Mouse (Mus musculus): Measurements from ENCODE around the gene As3mt. TPM values are rescaled to one million over a fixed set of nuclear protein-coding genes. Genes with fewer than 3 reads are reported as not detected.
"Not testable (repeated sequence)": the region's sequence is repeated elsewhere in the genome, so short reads cannot be mapped to it uniquely, and the experiment has no call there.

As3mt gene
- total RNA-seq, 1 experiment from 2014 or later = 18.4 TPM

- no peak for ATAC-seq (ENCODE audit: extremely low read depth, insufficient number of reproducible peaks, low FRiP score, poor library complexity, severe bottlenecking)
These were observed 10.3 kb upstream of the As3mt start for GRCm38 (mm10) chr19:46696943-46697342.

DNA sequence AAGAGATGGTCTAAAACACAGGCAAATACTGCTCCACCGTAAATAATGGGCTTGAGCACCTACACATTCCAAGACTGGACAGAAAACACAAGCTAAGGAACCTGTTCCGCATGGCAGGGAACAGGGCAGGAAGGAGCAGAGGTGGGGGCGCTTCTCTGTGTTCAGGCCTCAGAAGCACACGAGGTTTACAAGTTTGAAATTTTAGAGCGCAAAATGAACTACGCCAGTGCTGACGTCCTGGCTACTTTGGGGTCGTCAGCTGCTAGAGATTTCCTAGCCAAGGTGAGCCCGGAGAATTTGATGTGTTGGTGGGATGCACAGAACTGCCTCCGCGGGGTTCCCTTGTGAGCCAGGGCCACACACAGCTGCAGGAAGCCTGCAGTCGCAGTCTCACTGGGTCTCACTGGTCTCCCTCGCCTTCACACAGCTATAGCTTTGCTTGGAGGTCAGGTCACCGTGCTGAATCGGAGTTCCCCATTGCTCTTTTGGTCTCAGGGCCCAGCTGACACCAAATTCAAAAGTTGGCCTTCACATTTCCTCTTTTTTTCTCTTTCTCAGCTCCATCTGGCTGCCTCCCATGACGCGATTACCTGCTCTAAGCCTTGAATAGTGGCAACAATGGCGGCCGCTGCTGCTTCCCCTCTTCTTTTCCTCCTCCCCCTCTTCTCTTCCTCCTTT, 9.3 kb upstream of the As3mt start:
- peak; percentile 66 for ATAC-seq (ENCODE audit: extremely low read depth, insufficient number of reproducible peaks, low FRiP score, poor library complexity, severe bottlenecking)

DNA sequence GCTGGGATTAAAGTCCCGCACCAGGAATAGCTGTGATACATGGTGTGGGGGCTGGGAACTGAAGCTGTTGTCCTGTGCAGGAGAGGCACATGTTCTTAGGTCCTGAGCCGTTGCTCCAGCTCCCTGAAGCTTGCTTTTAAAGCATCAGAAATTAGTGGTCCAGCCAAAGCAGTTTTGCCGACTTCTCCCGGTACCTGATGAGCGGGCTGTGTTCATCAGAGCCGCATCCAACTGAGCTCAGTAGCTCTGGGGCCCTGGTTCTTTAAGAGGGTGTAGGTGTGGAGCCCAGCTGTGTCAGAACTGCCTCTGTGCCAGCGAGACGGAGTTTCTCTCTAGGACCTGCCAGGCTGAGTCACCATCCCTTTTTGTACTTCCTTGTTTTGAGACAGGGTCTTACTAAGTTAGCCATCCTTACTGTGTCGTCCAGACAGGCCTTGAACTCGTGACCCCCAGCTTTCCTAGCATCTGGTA, 8.2 kb upstream of the As3mt start:
- ATAC-seq (ENCODE audit: extremely low read depth, insufficient number of reproducible peaks, low FRiP score, poor library complexity, severe bottlenecking) = peak; percentile 62

GRCm38 (mm10) chr19:46701156-46701555, 6.1 kb upstream of the As3mt start:
- ATAC-seq (ENCODE audit: extremely low read depth, insufficient number of reproducible peaks, low FRiP score, poor library complexity, severe bottlenecking) = no peak

GRCm38 (mm10) chr19:46705779-46706495, 1.3 kb upstream of the As3mt start:
- 0 out of 2 replicates have a peak, but pooled peaks have one; percentile 21 for ATAC-seq (ENCODE audit: extremely low read depth, insufficient number of reproducible peaks, low FRiP score, poor library complexity, severe bottlenecking)

DNA sequence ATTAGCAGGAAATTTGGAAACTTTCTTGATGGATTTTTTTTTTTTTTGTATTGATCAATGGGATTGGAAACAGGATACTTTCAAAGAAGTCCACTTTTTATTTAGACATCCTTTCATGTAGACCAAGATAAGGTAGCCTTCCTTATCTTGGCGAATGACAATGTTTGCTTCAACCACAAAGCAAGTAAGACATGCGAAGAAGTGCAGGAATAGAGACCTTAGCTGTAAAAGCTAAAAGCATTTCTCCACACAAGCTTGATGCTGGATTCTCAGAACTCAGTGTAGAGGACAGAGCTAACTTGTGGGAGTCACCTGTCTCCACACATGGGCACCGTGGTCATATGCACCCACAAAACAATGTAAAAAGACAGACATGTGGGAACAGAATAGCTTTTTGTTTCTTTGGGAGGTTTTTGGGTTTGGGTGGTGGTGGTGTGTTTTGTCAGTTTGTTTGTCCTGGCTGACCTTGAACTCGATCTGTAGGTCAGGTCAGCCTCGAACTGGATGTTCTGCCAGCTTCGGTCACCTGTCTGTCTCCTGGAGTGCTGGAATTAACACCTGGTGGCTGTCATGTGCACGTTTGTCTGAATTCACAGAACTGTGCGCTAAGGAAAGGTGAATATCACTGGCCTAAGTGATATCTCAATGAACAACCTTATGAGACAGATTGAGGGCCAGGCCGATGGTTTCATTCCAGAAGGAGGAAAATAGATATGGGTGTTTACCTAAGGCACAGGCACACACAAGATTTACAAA, 540 bp upstream of the As3mt start:
- no peak for ATAC-seq (ENCODE audit: extremely low read depth, insufficient number of reproducible peaks, low FRiP score, poor library complexity, severe bottlenecking)

DNA sequence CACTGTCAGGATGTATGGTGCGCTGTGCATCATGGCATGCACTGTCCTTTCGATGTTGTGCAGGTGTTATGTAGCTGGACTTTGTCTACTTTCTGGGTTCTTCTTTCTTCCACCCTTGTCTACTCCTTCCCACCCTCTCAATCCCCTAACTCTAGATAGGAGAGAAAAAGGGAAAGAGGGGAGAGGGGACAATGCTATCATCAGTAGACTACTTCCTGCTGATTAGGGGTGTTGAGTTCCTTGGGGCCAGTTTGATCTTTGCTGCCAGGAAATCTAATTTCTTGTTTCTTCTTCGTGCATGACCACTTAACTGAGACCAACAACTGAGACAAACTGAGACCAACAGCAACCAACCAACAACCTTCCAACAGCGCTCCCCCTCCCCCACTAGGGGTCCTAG, 3.4 kb downstream of the As3mt start:
- no peak for ATAC-seq (ENCODE audit: extremely low read depth, insufficient number of reproducible peaks, low FRiP score, poor library complexity, severe bottlenecking)

DNA sequence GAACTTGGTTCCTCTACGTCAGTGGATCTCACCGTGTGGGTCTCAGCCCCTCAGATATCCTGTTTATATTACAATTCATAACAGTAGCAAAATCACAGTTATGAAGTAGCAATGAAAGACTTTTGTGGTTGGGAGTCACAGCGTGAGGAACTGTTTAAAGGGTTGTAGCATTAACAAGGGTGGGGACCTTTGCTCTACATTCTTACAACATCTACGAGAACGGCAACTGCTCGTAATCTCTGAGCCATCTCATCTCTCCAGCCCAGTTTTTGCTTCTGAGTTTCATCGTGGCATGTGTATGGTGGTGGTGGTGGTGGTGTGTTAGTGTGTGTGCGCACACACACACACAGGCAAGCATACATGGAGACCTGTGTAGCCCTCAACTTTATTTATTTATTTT, 7.0 kb downstream of the As3mt start:
- no peak for ATAC-seq (ENCODE audit: extremely low read depth, insufficient number of reproducible peaks, low FRiP score, poor library complexity, severe bottlenecking)

GRCm38 (mm10) chr19:46715016-46715415, 7.8 kb downstream of the As3mt start:
- no peak for ATAC-seq (ENCODE audit: extremely low read depth, insufficient number of reproducible peaks, low FRiP score, poor library complexity, severe bottlenecking)

DNA sequence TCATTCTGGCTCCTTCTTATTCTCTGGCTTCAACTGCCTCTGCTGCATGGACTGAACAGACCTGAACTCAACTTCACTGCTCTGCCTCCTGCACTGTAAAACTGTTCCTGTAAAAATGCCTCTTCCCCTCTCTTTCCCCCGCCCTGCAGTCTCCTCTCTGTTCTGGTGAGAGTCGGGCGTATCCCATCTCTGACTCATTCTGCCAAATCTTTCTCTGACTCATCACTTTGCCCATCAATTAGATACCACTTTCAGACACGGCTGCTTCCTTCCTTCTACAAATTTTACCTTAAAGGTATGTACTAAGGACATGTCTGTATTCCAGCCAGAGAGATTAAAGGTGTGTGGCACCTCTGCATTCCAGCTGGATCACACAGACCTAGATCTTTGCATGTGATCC, 10.9 kb downstream of the As3mt start:
- no peak for ATAC-seq (ENCODE audit: extremely low read depth, insufficient number of reproducible peaks, low FRiP score, poor library complexity, severe bottlenecking)

DNA sequence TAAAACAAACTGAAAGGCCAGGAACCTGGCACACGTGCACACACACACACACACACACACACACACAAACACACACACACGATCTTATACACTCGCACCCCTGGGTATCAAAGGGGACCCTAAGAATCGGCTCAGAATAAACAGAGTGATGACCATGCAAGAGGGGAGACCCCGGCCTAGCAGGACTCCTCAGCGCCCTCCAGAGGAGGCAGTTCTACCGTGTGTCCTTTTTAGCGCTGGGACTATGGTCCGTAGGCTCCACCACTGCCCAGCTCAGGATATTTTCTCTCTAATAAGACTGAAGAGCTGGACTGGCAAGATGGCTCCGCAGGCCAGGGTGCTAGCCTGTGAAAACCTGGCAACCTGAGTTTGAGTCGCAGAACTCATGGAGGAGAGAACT, 17.2 kb downstream of the As3mt start:
- no peak for ATAC-seq (ENCODE audit: extremely low read depth, insufficient number of reproducible peaks, low FRiP score, poor library complexity, severe bottlenecking)

GRCm38 (mm10) chr19:46726142-46726541, 18.9 kb downstream of the As3mt start:
- no peak for ATAC-seq (ENCODE audit: extremely low read depth, insufficient number of reproducible peaks, low FRiP score, poor library complexity, severe bottlenecking)

DNA sequence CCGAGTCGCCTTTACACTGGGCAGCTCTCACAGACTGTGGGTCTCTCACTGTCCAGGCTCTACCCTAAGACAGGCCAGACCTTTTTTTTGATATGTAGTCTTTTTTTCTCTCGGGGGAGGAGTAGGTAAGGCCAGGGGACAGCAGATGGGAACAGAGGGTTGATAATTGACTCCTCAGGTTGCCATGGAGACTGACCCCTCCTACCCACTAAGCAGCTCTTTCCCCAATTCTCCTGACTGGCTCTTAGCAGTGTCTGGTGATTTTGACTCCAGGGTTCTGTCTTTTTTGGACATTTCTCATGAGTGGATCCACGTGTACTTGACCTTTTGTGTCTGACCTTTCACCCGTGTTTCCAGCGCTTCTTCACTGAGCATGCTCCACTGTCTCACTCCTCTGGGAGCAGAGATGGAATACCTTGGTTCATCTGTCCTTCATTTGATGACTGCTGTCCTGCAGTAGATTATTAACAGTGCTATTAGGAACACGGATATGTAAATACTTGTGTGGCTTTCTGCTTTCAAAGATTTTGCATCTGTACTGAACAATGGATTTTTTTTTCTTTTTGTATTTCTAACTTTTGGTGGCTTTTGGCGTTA, 20.0 kb downstream of the As3mt start:
- ATAC-seq (ENCODE audit: extremely low read depth, insufficient number of reproducible peaks, low FRiP score, poor library complexity, severe bottlenecking) = no peak

DNA sequence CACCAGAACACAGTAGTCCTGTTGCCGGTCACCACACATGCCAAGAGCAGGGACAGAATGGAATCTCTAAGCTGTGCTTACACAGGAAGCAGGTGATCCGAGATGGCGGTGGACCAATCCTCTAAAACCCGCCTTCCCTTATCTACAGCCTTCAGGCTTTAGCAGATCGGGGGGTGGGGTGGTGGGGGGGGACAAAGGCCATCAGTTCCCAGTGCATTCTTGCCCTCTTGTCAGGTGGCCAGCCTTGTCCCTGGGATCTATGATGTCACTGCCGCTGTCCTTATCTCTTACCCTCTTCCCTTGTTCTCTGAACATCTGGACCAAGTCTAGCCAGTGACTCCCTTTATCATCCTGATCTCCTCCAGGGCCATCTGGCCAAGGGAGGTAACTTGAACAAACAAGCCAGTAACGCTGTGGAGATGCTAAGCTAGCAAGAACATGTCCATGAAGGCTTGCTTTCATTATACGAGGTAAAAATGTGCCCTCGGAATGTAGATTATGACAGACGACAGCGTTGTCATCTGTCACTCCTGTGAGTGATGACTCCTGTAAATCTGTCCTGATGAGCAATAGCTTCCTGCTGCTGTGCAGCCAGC, 20.8 kb downstream of the As3mt start:
- no peak for ATAC-seq (ENCODE audit: extremely low read depth, insufficient number of reproducible peaks, low FRiP score, poor library complexity, severe bottlenecking)

DNA sequence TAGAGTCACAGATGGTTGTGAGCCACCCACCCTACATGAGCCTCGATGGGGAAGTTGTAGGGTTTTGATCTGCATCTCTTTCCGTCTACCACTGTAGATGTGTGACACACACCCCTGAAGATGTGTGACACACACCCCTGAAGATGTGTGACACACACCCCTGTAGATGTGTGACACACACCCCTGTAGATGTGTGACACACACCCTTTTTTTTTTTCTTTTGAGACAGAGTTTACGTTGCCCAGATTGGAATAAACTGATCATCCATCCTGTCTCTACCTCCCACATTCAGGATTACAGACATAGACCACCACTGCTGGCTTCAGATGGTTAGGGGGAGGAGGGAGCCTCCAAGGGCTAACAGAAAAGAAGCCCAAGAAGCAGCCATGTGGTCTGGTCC, 21.7 kb downstream of the As3mt start:
- ATAC-seq (ENCODE audit: extremely low read depth, insufficient number of reproducible peaks, low FRiP score, poor library complexity, severe bottlenecking) = no peak

GRCm38 (mm10) chr19:46731351-46731750, 24.1 kb downstream of the As3mt start:
- ATAC-seq (ENCODE audit: extremely low read depth, insufficient number of reproducible peaks, low FRiP score, poor library complexity, severe bottlenecking) = no peak

DNA sequence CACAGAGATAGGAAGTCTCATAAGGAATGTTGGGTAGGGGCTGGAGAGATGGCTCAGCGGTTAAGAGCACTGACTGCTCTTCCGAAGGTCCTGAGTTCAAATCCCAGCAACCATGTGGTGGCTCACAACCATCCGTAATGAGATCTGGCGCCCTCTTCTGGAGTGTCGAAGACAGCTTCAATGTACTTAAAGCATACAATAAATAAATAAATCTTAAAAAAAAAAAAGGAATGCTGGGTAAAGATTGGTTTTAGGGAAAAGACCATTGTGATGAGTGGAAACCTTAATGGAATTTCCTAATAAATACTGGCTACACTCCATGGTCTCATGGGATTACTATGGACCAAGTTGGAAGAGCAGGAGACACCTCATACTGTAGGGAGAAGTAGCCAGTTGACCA, 25.4 kb downstream of the As3mt start:
- ATAC-seq (ENCODE audit: extremely low read depth, insufficient number of reproducible peaks, low FRiP score, poor library complexity, severe bottlenecking) = not testable (repeated sequence)

DNA sequence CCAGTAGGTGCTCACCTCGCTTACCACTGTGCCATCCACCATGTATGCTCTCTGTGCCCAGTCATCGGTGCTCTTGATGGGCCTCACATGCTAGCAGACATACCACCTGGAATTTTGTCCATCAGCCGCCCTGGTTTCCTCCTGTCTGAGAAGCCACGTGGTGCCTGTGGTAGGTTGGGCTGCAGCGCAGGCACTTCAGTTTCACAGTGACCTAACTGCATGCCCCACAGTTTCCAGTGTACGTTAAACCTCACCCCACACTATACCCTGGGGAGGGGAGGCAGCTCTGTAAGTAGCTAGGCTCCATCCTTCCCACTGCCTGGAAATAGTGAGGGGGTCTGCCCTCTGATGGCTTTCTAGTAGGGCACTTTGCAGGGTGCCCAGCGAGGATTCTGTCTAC, 26.4 kb downstream of the As3mt start:
- ATAC-seq (ENCODE audit: extremely low read depth, insufficient number of reproducible peaks, low FRiP score, poor library complexity, severe bottlenecking) = no peak

DNA sequence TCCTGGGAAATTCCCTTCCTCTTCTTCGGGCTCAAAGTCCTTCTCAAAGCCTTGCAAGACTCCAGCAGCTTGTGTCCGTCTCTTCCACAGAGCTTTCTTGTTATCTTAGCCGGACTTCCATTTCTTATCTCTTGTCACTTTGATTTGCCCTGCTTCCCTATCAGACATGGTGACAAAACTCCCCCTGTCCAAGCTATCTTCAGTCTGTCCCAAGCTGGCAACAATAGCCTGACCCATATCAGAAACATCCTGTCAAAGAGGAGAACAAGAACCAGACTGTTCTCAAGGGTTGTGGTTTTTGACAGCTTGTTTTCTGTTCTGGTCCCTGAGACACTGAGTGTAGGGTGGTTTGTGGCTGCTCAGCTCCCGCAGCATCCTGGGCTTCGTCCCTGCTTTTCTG, 28.0 kb downstream of the As3mt start:
- no peak for ATAC-seq (ENCODE audit: extremely low read depth, insufficient number of reproducible peaks, low FRiP score, poor library complexity, severe bottlenecking)
